In genomic region chr11:108958349-108958748, GRCm38 (mm10) we compare ENCODE assay signal across 15 mouse cellular contexts. TPM values are rescaled to one million over a fixed set of nuclear protein-coding genes. Genes with fewer than 3 reads are reported as not detected.
A peak's percentile ranks its signal among the peaks of the same experiment; 100 is the strongest.
DNase-seq lines count a peak whose midpoint lies in the region; ATAC-seq and TF ChIP-seq lines count a peak whose summit lies in the region.
"Had no signal": no experiment of that assay in that cellular context is flagged by ENCODE, and none has a peak within 500 bp of the region (broad histone marks: within the 10 kb centered on the region; RNA-seq: fewer than 3 reads in every experiment).

No protein-coding gene starts in this region.

- H3K27ac ChIP-seq in hindbrain, embryonic 12.5 days, result peak overlapping the region; percentile 26; the same call in 1 of the 2 replicates
- no peak overlapping the region for H3K27ac ChIP-seq in midbrain, embryonic 13.5 days
- H3K27ac ChIP-seq: embryonic facial prominence, embryonic 15.5 days; limb, embryonic 13.5 days; stomach, embryonic 15.5 days had no signal

- peak; percentile 96 for DNase-seq in Muller cell, postnatal 12 days (ENCODE audit: inconsistent ontology term)
- peak; percentile 78 for DNase-seq in brain, embryonic 14.5 days (ENCODE audit: low read depth)
- DNase-seq in T-cell, adult 2 months (ENCODE audit: low spot score), result no peak
- no peak for DNase-seq in testis, postnatal 10 days (ENCODE audit: low spot score)
- DNase-seq in kidney, postnatal 4 days, result no peak
- no peak for DNase-seq in right cerebral cortex, postnatal 25 days
- DNase-seq: cerebellum, adult 8-10 months; kidney, postnatal 25 days; layer of hippocampus, postnatal 36 days; thymus, postnatal 4 days had no signal

- 19% methylated on average over 5 of the region's 5 CpGs for WGBS in hindbrain, embryonic 12.5 days
- 40% methylated on average over 5 of the region's 5 CpGs for WGBS in midbrain, embryonic 13.5 days

- no peak overlapping the region for H3K4me3 ChIP-seq in hindbrain, embryonic 12.5 days
- no peak overlapping the region for H3K4me3 ChIP-seq in midbrain, embryonic 13.5 days (replicated peaks)
- H3K4me3 ChIP-seq: embryonic facial prominence, embryonic 15.5 days; limb, embryonic 13.5 days; stomach, embryonic 15.5 days had no signal

- no peak for TF ChIP-seq POLR2A in brain, embryonic 14.5 days (IDR thresholded peaks at IDR 0.05; ENCODE audit: borderline replicate concordance, extremely low read depth, insufficient read depth, insufficient read length, poor library complexity, severe bottlenecking)

- H3K27me3 ChIP-seq in hindbrain, embryonic 12.5 days, result no peaks in the 10 kb centered on the region
- no peaks in the 10 kb centered on the region for H3K27me3 ChIP-seq in midbrain, embryonic 13.5 days
- H3K27me3 ChIP-seq: embryonic facial prominence, embryonic 15.5 days; limb, embryonic 13.5 days; stomach, embryonic 15.5 days had no signal

- no peak overlapping the region for H3K9ac ChIP-seq in hindbrain, embryonic 12.5 days
- H3K9ac ChIP-seq in midbrain, embryonic 13.5 days (replicated peaks), result no peak overlapping the region
- H3K9ac ChIP-seq: embryonic facial prominence, embryonic 15.5 days; limb, embryonic 13.5 days; stomach, embryonic 15.5 days had no signal

- ATAC-seq in hindbrain, embryonic 12.5 days (ENCODE audit: low FRiP score), result peak; percentile 91
- ATAC-seq in midbrain, embryonic 13.5 days, result peak; percentile 84

- no peak for TF ChIP-seq CTCF in brain, embryonic 14.5 days (IDR thresholded peaks at IDR 0.05; ENCODE audit: borderline replicate concordance, extremely low read depth, insufficient read depth, insufficient read length)

- peaks cover 29% of the 10 kb centered on the region for H3K4me1 ChIP-seq in hindbrain, embryonic 12.5 days
- peaks cover 17% of the 10 kb centered on the region for H3K4me1 ChIP-seq in midbrain, embryonic 13.5 days (replicated peaks)

- H3K9me3 ChIP-seq in hindbrain, embryonic 12.5 days (replicated peaks), result no peaks in the 10 kb centered on the region
- no peaks in the 10 kb centered on the region for H3K9me3 ChIP-seq in midbrain, embryonic 13.5 days
- H3K9me3 ChIP-seq: embryonic facial prominence, embryonic 15.5 days; limb, embryonic 13.5 days; stomach, embryonic 15.5 days had no signal

- H3K4me2 ChIP-seq in hindbrain, embryonic 12.5 days (replicated peaks), result no peak overlapping the region
- no peak overlapping the region for H3K4me2 ChIP-seq in midbrain, embryonic 13.5 days (replicated peaks)
- H3K4me2 ChIP-seq: embryonic facial prominence, embryonic 15.5 days; limb, embryonic 13.5 days; stomach, embryonic 15.5 days had no signal

- no peaks in the 10 kb centered on the region for H3K36me3 ChIP-seq in hindbrain, embryonic 12.5 days
- 0 out of 2 replicates have a peak, but pooled peaks cover 5% of the 10 kb centered on the region for H3K36me3 ChIP-seq in midbrain, embryonic 13.5 days
- H3K36me3 ChIP-seq: embryonic facial prominence, embryonic 15.5 days; limb, embryonic 13.5 days; stomach, embryonic 15.5 days had no signal

RNA-seq across cellular contexts. Expression of gene Axin2, which starts 38.2 kb away (rescaled TPM):
- polyA plus RNA-seq in brain, embryonic 14.5 days (2012; rRNA removed), result 32.4 and 42.2 TPM in 2 replicates
- polyA plus RNA-seq in hindbrain, embryonic 12.5 days (2016; fragmentation: Nextera tagmentation; extraction: Ambion mirVana), result 17.5 and 20.3 TPM in 2 replicates
- polyA plus RNA-seq in midbrain, embryonic 13.5 days (2015; fragmentation: Nextera tagmentation; extraction: Ambion mirVana), result 15.4 and 17.2 TPM in 2 replicates

Comparison
In these comparisons a context has a peak if more than half of its experiments do, and no peak if none do; other contexts are left out.
1. DNase-seq: peak in Muller cell, postnatal 12 days (single experiment) and brain, embryonic 14.5 days (single experiment); none in T-cell, adult 2 months (single experiment), testis, postnatal 10 days (single experiment), kidney, postnatal 4 days (0 of 2) and right cerebral cortex, postnatal 25 days (single experiment).